Mouse (Mus musculus) neural tube, embryonic 11.5 days (tissue): ENCODE measurements at regions not wholly inside any gene's neighbourhood (a gene's known extent, or its start where the extent isn't known, plus 50 kb on each side); places are given as distances from the start of the nearest gene placed in this dataset.

ENCODE experiments used
- ATAC-seq: fragments of 200-750 bp; cut with Nextera tagmentation; 2 replicates; pipeline ENCODE4 v1.8.0; 2017; ENCODE audit warnings: moderate number of reproducible peaks, mild to moderate bottlenecking, moderate TSS enrichment, moderate library complexity; ENCODE audit not compliant: insufficient read depth, low FRiP score, low TSS enrichment
- DNase-seq: peaks from one replicate; pipeline ENCODE4 v3.0.0-alpha.2; 2015; ENCODE audit warnings: low spot score
- H3K27ac ChIP-seq: fragments of 300-500 bp; sonication (generic); 2 replicates; pipeline ENCODE4 v1.5.1; 2014; ENCODE audit warnings: low read depth, mild to moderate bottlenecking, low read length
- H3K27me3 ChIP-seq: fragments of 300-500 bp; sonication (generic); 2 replicates; pipeline ENCODE4 v1.6.1; 2014; ENCODE audit warnings: mild to moderate bottlenecking, low read length, mixed read lengths; ENCODE audit not compliant: control insufficient read depth, insufficient read depth
- H3K36me3 ChIP-seq: fragments of 300-500 bp; sonication (generic); 2 replicates; pipeline ENCODE4 v1.6.1; 2014; ENCODE audit warnings: mild to moderate bottlenecking, low read length, moderate library complexity, mixed read lengths; ENCODE audit not compliant: control insufficient read depth, insufficient read depth
- H3K4me1 ChIP-seq: fragments of 300-500 bp; sonication (generic); 2 replicates; pipeline ENCODE4 v1.6.1; 2014; ENCODE audit warnings: low read length, mixed read lengths; ENCODE audit not compliant: control insufficient read depth, insufficient read depth
- H3K4me2 ChIP-seq: fragments of 300-500 bp; sonication (generic); 2 replicates; pipeline ENCODE4 v1.6.1; 2014; ENCODE audit warnings: low read depth, mild to moderate bottlenecking, moderate library complexity
- H3K4me3 ChIP-seq: fragments of 300-500 bp; sonication (generic); 2 replicates; pipeline ENCODE4 v1.5.1; 2014; ENCODE audit warnings: low read depth, low read length
- H3K9ac ChIP-seq: fragments of 300-500 bp; sonication (generic); 2 replicates; pipeline ENCODE4 v1.6.1; 2014; ENCODE audit warnings: mild to moderate bottlenecking, low read length
- H3K9me3 ChIP-seq: fragments of 300-500 bp; sonication (generic); 2 replicates; pipeline ENCODE4 v1.6.1; 2016; ENCODE audit warnings: low read length; ENCODE audit not compliant: control insufficient read depth
- WGBS: fragments of 180-500 bp; shearing (Covaris S2); extraction: QIAGEN DNeasy Blood & Tissue Kit; methylation state at CpG from one replicate; pipeline ENCODE4 v1.1.7; 2014; 5-methylcytosine and 5-hydroxymethylcytosine counted together

DNA sequence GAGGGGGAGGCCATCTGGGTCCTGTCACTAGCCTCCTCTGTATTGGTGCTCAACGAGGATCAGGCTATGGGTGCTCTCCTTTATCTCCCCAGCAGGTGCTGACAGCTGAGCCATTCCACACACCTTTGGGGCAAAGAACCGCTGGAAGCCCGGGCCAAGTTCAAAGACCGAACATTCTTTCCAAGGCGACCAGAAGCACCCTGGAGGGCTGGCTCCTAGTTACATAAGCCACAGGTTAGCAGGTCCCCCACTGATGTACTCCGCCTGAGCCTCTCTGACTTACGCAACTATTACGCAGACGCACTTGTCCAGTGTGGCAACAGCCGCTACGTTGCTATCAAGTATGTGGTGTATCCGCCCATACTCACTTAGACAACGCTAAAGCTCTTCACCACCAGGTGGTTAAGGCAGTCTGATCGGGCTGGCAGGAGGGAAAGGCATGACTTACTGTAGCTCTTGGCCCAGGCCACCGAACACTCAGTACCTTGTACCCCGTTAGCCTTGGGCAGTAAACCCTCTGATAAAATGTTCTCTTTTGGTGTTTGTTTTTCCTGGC, 69.2 kb downstream of the Gm33543 start:
- WGBS, result 87% methylated on average over 16 of the region's 16 CpGs
- Histone ChIP-seq H3K27ac (no peak overlapping the region), H3K27me3 (no peaks in the 10 kb centered on the region), H3K9me3 (no peaks in the 10 kb centered on the region), H3K4me3 (no peak overlapping the region), H3K9ac (no peak overlapping the region), H3K4me1 (no peaks in the 10 kb centered on the region), H3K4me2 (no peak overlapping the region), H3K36me3 (no peaks in the 10 kb centered on the region)
- DNase-seq, result no peak
- no peak for ATAC-seq

DNA sequence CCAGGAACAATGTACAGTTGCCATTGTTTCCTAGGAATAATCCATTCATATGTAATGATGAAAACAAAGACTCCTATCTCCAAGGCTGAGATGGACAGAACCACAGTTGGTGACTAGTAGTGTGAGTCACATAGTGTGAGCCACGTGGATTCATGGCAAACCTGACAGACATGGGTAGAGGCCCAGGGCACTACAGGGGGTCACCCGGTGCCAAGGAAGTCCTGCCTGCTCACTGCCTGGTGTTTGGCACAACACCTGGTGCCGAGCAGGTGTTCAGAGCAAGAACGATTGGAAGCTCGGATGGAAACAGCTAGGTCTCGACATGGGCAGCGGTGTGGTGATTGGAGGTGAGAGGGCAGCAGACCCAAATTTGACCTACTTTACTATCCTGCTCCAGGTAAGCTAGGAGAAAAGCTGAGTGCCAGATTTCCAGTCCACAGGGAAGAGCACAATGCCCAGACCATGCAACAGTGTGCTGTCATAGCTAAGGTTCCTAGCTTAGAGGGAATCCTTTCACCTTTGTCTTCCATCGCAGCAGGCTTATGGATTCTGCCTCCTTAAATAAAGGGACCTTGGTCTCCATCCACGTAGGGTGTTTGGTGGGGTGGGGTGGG, 69.8 kb downstream of the Gm33543 start:
- WGBS, result 92% methylated on average over 9 of the region's 9 CpGs
- H3K9me3 ChIP-seq, result no peaks in the 10 kb centered on the region
- no peaks in the 10 kb centered on the region for H3K36me3 ChIP-seq
- no peaks in the 10 kb centered on the region for H3K27me3 ChIP-seq
- no peak overlapping the region for H3K9ac ChIP-seq
- ATAC-seq (no peak), DNase-seq (no peak)
- no peaks in the 10 kb centered on the region for H3K4me1 ChIP-seq
- no peak overlapping the region for H3K27ac ChIP-seq
- no peak overlapping the region for H3K4me3 ChIP-seq
- no peak overlapping the region for H3K4me2 ChIP-seq

GRCm38 (mm10) chr10:95768974-95769373, 73.8 kb downstream of the Gm33543 start:
- WGBS, result 92% methylated on average over 8 of the region's 8 CpGs
- ATAC-seq, result no peak

GRCm38 (mm10) chr10:95767526-95768161, 75.1 kb downstream of the Gm33543 start:
- Histone ChIP-seq H3K9ac (no peak overlapping the region), H3K27ac (no peak overlapping the region), H3K9me3 (no peaks in the 10 kb centered on the region), H3K4me2 (no peak overlapping the region), H3K36me3 (no peaks in the 10 kb centered on the region), H3K27me3 (no peaks in the 10 kb centered on the region), H3K4me1 (no peaks in the 10 kb centered on the region), H3K4me3 (no peak overlapping the region)
- ATAC-seq (no peak), DNase-seq (no peak)
- WGBS, result 49% methylated on average over 7 of the region's 7 CpGs

More at GRCm38 (mm10) chr10:95768974-95769373, 73.8 kb downstream of the Gm33543 start:
- Histone ChIP-seq H3K9me3 (no peaks in the 10 kb centered on the region), H3K36me3 (no peaks in the 10 kb centered on the region), H3K9ac (no peak overlapping the region), H3K27me3 (no peaks in the 10 kb centered on the region), H3K4me2 (no peak overlapping the region), H3K4me3 (no peak overlapping the region), H3K4me1 (no peaks in the 10 kb centered on the region), H3K27ac (no peak overlapping the region)
- no peak for DNase-seq

DNA sequence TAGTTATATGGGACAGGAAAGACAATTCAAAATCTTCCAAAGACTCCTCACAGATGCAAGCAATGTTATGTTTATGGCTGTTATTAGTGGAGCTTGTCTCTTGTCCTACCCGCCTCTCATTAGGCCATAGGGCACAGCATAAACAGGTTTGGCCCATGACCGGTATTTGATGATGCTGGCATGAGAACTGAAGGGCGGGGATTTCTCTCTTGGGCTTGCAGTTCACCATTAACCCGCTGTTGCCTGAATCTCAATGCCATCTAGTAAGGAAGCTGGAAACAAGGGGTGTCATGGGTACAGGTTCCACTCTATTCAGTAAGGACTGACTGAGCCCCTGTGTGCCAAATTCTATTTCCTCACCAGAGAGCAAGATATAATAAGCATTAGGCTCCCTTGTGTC, 78.6 kb downstream of the Gm33543 start:
- ATAC-seq (no peak), DNase-seq (no peak)
- H3K4me2 ChIP-seq, result no peak overlapping the region
- no peak overlapping the region for H3K4me3 ChIP-seq
- no peaks in the 10 kb centered on the region for H3K36me3 ChIP-seq
- H3K27me3 ChIP-seq, result no peaks in the 10 kb centered on the region
- H3K9me3 ChIP-seq, result no peaks in the 10 kb centered on the region
- no peak overlapping the region for H3K9ac ChIP-seq
- no peak overlapping the region for H3K27ac ChIP-seq
- 81% methylated on average over 4 of the region's 4 CpGs for WGBS
- no peaks in the 10 kb centered on the region for H3K4me1 ChIP-seq

DNA sequence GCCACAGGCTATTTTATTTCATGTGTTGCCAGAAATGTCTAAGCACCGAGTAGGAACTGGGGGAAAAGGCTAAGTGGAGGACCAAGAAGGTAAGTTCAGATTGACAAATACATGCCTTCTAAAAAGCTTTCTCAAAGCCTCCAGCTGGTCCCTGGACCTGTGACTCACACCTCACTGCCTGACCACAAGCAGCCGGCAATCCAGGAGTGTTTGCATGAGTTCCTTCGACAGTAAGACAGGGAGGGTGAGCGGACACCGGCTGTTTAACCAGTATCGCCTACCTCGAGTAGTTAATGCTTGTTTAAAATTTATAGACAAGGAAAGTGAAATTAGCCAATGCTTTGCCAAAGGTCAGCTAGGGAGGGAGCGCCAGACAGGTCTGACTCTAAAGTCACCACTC, 80.1 kb downstream of the Gm33543 start:
- no peak overlapping the region for H3K4me3 ChIP-seq
- no peaks in the 10 kb centered on the region for H3K27me3 ChIP-seq
- no peak overlapping the region for H3K9ac ChIP-seq
- 61% methylated on average over 8 of the region's 8 CpGs for WGBS
- H3K36me3 ChIP-seq, result no peaks in the 10 kb centered on the region
- no peaks in the 10 kb centered on the region for H3K4me1 ChIP-seq
- H3K4me2 ChIP-seq, result no peak overlapping the region
- H3K9me3 ChIP-seq, result no peaks in the 10 kb centered on the region
- no peak for DNase-seq
- ATAC-seq, result no peak
- H3K27ac ChIP-seq, result no peak overlapping the region

- 93% methylated on average over 4 of the region's 4 CpGs for WGBS
- no peaks in the 10 kb centered on the region for H3K4me1 ChIP-seq
- H3K4me3 ChIP-seq, result no peak overlapping the region
- no peak overlapping the region for H3K27ac ChIP-seq
- no peak overlapping the region for H3K4me2 ChIP-seq
- no peaks in the 10 kb centered on the region for H3K27me3 ChIP-seq
- ATAC-seq (no peak), DNase-seq (no peak)
- no peak overlapping the region for H3K9ac ChIP-seq
- H3K9me3 ChIP-seq, result no peaks in the 10 kb centered on the region
- no peaks in the 10 kb centered on the region for H3K36me3 ChIP-seq
These were observed 80.8 kb downstream of the Gm33543 start for GRCm38 (mm10) chr10:95761969-95762368.

DNA sequence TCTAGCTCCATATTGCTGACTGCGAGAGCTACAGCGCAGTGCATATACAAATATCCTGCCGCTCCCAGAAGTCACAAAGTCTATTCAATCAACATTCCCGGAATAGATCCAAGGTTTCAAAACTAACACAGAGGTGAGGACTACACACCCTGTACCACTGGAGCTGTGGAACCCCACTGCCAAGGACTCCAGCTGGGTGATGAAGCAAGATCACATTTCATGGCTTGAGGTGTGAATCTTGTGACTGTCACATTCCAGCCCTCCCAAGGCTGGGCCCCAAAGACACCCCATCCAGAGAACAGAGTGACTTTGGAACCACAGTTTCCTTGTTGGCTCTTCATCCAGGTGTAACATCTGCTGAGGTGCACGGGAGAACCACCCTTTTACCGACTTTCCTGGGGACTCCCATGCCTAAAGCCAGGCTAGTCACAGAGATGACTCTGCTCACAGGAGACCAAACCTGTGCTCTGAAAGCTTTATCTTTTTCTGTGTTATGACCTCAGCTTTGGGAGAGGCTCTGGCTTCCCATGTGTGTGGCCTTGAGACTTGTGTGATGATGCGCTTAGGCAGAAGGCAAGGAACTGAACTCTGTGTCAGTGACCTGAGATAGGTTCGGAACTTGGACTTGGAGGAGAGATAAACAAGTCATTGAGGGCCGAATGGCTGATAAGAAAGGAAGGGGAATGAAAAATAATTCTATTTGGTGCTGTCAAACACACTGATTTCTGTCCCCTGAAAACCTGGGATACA, 82.4 kb downstream of the Gm33543 start:
- ATAC-seq (no peak), DNase-seq (no peak)
- H3K9ac ChIP-seq, result no peak overlapping the region
- H3K36me3 ChIP-seq, result no peaks in the 10 kb centered on the region
- H3K27me3 ChIP-seq, result no peaks in the 10 kb centered on the region
- no peaks in the 10 kb centered on the region for H3K4me1 ChIP-seq
- no peaks in the 10 kb centered on the region for H3K9me3 ChIP-seq
- 76% methylated on average over 9 of the region's 9 CpGs for WGBS
- H3K4me2 ChIP-seq, result no peak overlapping the region
- no peak overlapping the region for H3K4me3 ChIP-seq
- H3K27ac ChIP-seq, result no peak overlapping the region
